Mouse (Mus musculus) bone marrow macrophage, adult 2 months (primary cell): ENCODE measurements around the gene Scn3a.

Experiments used
- CTCF ChIP-seq: IDR thresholded peaks from 2 replicates; pipeline ENCODE4 v1.5.1; 2012; ENCODE audit warnings: low read depth, mild to moderate bottlenecking, low read length, moderate library complexity
- POLR2A ChIP-seq: IDR thresholded peaks from 2 replicates; pipeline ENCODE4 v1.6.1; 2012; ENCODE audit warnings: mild to moderate bottlenecking, low read depth, low read length, borderline replicate concordance

DNA sequence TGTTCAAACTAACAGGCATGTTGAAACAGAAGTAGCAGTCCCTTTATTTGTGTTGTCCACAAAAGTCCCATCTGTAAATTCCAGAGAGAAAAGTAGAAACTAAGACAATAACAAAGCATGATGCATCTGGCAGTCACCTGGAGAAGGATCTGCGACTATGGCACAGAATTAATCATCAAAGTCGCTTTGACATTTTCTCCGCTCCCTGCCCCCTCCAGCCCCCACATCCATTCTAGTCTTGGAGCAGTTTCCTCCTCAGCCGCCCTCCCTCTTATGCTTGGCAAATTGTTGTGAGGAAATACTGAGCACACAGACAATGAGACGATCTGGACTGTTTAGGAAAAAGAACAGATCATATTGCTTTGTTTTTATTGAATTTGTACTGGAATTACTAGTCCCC is 29.0 kb downstream of the Scn3a start:
- TF ChIP-seq POLR2A (no peak), CTCF (no peak)
